Mouse (Mus musculus): ENCODE measurements at regions not wholly inside any gene's neighbourhood (a gene's known extent, or its start where the extent isn't known, plus 50 kb on each side); places are given as distances from the start of the nearest gene placed in this dataset.

DNA sequence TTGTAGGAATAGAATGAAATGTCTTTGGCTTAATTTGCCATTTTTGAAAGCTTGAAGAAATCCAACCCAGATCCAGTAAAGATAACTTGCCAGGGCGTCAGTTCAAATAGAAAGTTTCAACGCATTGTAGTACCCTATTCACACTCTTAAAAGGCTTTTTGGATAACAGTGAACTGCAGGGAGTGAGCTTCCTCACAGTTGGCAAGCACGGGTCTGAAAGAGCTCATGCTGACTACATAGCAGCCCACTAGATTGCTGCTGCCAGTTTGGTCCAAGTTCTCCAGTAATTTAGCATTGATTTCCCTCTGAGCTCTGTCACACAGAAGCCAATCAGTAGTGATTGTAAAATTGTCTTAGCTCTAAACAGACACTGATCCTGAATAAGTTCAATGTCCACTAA, 237.3 kb upstream of the Cdh9 start:
- H3K4me3 ChIP-seq (ENCODE audit: insufficient read depth in 1 of 2, low read depth in 2 of 2, low read length in 2 of 2), result no peak overlapping the region
- DNase-seq (ENCODE audit: low read depth in 3 of 3, low spot score in 3 of 3) (no peak), ATAC-seq (ENCODE audit: insufficient read depth) (no peak)
- no peak overlapping the region for H3K9ac ChIP-seq (replicated peaks)
- TF ChIP-seq EP300 (IDR thresholded peaks at IDR 0.05; ENCODE audit: low read depth), result no peak
- no peak for TF ChIP-seq CTCF (IDR thresholded peaks at IDR 0.05; ENCODE audit: low read depth)
- 21% methylated on average over 3 of the region's 3 CpGs for WGBS (ENCODE audit: insufficient replicate concordance)
- H3K4me1 ChIP-seq (replicated peaks; ENCODE audit: control insufficient read depth in 2 of 2, insufficient read depth in 2 of 2, low read length in 1 of 2), result no peaks in the 10 kb centered on the region
- no peaks in the 10 kb centered on the region for H3K9me3 ChIP-seq (ENCODE audit: control insufficient read depth, low read length)
- H3K27ac ChIP-seq, result no peak overlapping the region
- no peak overlapping the region for H3K4me2 ChIP-seq (ENCODE audit: low read depth)
- no peaks in the 10 kb centered on the region for H3K36me3 ChIP-seq (replicated peaks; ENCODE audit: control insufficient read depth, insufficient read depth, low read depth)
- no peaks in the 10 kb centered on the region for H3K27me3 ChIP-seq (ENCODE audit: control insufficient read depth, insufficient read depth, low read length)

DNA sequence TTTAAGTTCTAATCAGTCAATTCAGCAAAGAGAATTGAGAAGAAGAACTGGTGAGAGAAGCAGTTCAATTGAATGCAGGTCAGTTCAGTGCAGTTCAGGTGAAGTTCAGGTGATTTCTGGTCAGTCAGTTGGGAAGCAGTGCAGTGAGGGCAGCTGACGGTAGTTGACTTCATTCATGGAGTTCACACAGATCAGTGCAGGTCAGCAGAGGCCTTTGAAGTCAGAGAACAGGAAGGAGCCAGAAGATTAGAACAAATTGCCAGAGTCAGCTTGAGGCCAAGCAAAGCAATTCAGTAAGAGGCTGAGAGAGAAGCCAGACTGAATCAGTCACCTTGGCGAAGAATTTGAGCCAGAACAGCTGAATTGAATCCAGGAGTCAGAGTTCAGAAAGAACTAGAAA, 235.7 kb upstream of the Cdh9 start:
- no peak for ATAC-seq (ENCODE audit: insufficient read depth)
- Histone ChIP-seq H3K4me3 (ENCODE audit: insufficient read depth in 1 of 2, low read depth in 2 of 2, low read length in 2 of 2) (no peak overlapping the region), H3K27ac (no peak overlapping the region), H3K27me3 (ENCODE audit: control insufficient read depth, insufficient read depth, low read length) (no peaks in the 10 kb centered on the region), H3K4me1 (replicated peaks; ENCODE audit: control insufficient read depth in 2 of 2, insufficient read depth in 2 of 2, low read length in 1 of 2) (no peaks in the 10 kb centered on the region), H3K9ac (replicated peaks) (no peak overlapping the region), H3K36me3 (replicated peaks; ENCODE audit: control insufficient read depth, insufficient read depth, low read depth) (no peaks in the 10 kb centered on the region), H3K9me3 (ENCODE audit: control insufficient read depth, low read length) (no peaks in the 10 kb centered on the region), H3K4me2 (ENCODE audit: low read depth) (no peak overlapping the region)
- WGBS (ENCODE audit: insufficient replicate concordance), result 41% methylated on average over 2 of the region's 2 CpGs
- no peak for DNase-seq (ENCODE audit: low read depth in 3 of 3, low spot score in 3 of 3)
- TF ChIP-seq EP300 (IDR thresholded peaks at IDR 0.05; ENCODE audit: low read depth) (no peak), CTCF (IDR thresholded peaks at IDR 0.05; ENCODE audit: low read depth) (no peak)

DNA sequence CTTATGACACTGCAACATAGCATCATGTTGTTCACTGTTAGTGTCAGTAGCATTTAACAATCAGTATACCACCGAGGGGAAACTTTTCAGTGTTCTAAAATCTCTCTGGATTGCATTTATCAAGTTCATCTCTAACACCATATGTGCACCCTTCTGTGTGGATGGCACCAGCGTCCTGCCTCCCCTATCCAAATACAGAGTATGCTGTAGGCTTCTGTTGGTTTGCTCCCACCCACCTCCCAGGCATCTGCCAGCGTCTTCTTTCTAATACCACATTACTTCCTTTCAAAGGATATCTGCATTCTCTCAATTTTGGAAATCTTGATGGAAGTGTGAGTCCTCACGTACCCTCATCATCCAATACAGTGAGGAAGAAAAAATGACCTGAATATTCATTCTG, 208.0 kb upstream of the Cdh9 start:
- H3K9ac ChIP-seq (replicated peaks), result no peak overlapping the region
- 47% methylated on average over 4 of the region's 4 CpGs for WGBS (ENCODE audit: insufficient replicate concordance)
- TF ChIP-seq EP300 (IDR thresholded peaks at IDR 0.05; ENCODE audit: low read depth), result no peak
- TF ChIP-seq CTCF (IDR thresholded peaks at IDR 0.05; ENCODE audit: low read depth), result no peak

DNA sequence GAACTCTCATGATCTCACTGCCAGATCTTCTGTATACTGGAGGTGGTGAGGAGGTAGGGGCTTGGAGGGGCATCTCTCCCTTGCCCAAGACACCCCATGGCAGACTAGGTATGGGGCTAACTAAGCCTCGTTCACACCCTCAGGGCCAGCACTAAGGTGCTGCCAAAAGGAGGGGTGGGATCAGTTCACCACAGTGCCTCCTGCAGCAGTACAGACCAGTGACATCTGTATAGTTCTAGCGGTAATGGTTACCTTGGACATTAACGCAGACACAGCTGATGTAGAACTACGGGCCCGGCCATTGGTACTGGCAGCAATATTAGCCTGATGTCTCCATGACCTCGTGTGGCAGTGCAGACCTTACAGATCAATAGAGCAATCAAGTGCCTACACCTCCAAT, 196.0 kb upstream of the Cdh9 start:
- Histone ChIP-seq H3K4me3 (ENCODE audit: insufficient read depth in 1 of 2, low read depth in 2 of 2, low read length in 2 of 2) (no peak overlapping the region), H3K36me3 (replicated peaks; ENCODE audit: control insufficient read depth, insufficient read depth, low read depth) (no peaks in the 10 kb centered on the region), H3K27me3 (ENCODE audit: control insufficient read depth, insufficient read depth, low read length) (no peaks in the 10 kb centered on the region), H3K4me1 (replicated peaks; ENCODE audit: control insufficient read depth in 2 of 2, insufficient read depth in 2 of 2, low read length in 1 of 2) (no peaks in the 10 kb centered on the region), H3K9me3 (ENCODE audit: control insufficient read depth, low read length) (no peaks in the 10 kb centered on the region), H3K27ac (no peak overlapping the region), H3K4me2 (ENCODE audit: low read depth) (no peak overlapping the region), H3K9ac (replicated peaks) (no peak overlapping the region)
- DNase-seq (ENCODE audit: low read depth in 3 of 3, low spot score in 3 of 3) (no peak), ATAC-seq (ENCODE audit: insufficient read depth) (no peak)
- WGBS (ENCODE audit: insufficient replicate concordance), result 73% methylated on average over 6 of the region's 6 CpGs
- TF ChIP-seq EP300 (IDR thresholded peaks at IDR 0.05; ENCODE audit: low read depth) (no peak), CTCF (IDR thresholded peaks at IDR 0.05; ENCODE audit: low read depth) (no peak)

More for the DNA sequence above, 208.0 kb upstream of the Cdh9 start:
- no peaks in the 10 kb centered on the region for H3K36me3 ChIP-seq (replicated peaks; ENCODE audit: control insufficient read depth, insufficient read depth, low read depth)
- H3K27me3 ChIP-seq (ENCODE audit: control insufficient read depth, insufficient read depth, low read length), result no peaks in the 10 kb centered on the region
- DNase-seq (ENCODE audit: low read depth in 3 of 3, low spot score in 3 of 3), result no peak
- no peak overlapping the region for H3K4me2 ChIP-seq (ENCODE audit: low read depth)
- H3K9me3 ChIP-seq (ENCODE audit: control insufficient read depth, low read length), result no peaks in the 10 kb centered on the region
- no peak overlapping the region for H3K27ac ChIP-seq
- no peaks in the 10 kb centered on the region for H3K4me1 ChIP-seq (replicated peaks; ENCODE audit: control insufficient read depth in 2 of 2, insufficient read depth in 2 of 2, low read length in 1 of 2)
- no peak for ATAC-seq (ENCODE audit: insufficient read depth)
- no peak overlapping the region for H3K4me3 ChIP-seq (ENCODE audit: insufficient read depth in 1 of 2, low read depth in 2 of 2, low read length in 2 of 2)

DNA sequence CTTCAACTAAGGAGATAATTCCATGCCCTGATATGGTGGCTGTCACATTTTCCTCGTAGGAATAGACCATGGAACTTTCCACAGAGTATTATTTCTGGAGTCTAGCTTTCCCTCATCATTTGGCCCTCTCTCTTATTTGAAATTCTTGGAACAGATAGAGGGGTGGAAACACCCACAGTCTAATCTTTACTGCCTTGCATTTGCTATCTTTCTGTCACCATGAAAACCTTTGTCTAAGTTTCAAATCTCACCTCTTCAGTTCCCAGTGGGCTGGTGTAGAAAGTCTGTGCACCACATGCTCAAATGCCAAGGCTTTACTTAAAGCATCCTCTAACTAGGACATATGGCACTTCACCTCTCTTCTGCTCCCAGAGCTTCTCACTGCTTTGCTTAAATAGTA, 187.3 kb upstream of the Cdh9 start:
- no peak for ATAC-seq (ENCODE audit: insufficient read depth)
- no peak overlapping the region for H3K27ac ChIP-seq
- no peaks in the 10 kb centered on the region for H3K4me1 ChIP-seq (replicated peaks; ENCODE audit: control insufficient read depth in 2 of 2, insufficient read depth in 2 of 2, low read length in 1 of 2)
- H3K4me3 ChIP-seq (ENCODE audit: insufficient read depth in 1 of 2, low read depth in 2 of 2, low read length in 2 of 2), result no peak overlapping the region
- H3K9me3 ChIP-seq (ENCODE audit: control insufficient read depth, low read length), result no peaks in the 10 kb centered on the region
- TF ChIP-seq EP300 (IDR thresholded peaks at IDR 0.05; ENCODE audit: low read depth), result no peak
- TF ChIP-seq CTCF (IDR thresholded peaks at IDR 0.05; ENCODE audit: low read depth), result no peak
- no peak overlapping the region for H3K9ac ChIP-seq (replicated peaks)
- H3K27me3 ChIP-seq (ENCODE audit: control insufficient read depth, insufficient read depth, low read length), result no peaks in the 10 kb centered on the region
- no peak for DNase-seq (ENCODE audit: low read depth in 3 of 3, low spot score in 3 of 3)
- no peaks in the 10 kb centered on the region for H3K36me3 ChIP-seq (replicated peaks; ENCODE audit: control insufficient read depth, insufficient read depth, low read depth)
- WGBS (ENCODE audit: insufficient replicate concordance), result 32% methylated on average over 1 of the region's 1 CpGs
- H3K4me2 ChIP-seq (ENCODE audit: low read depth), result no peak overlapping the region

Data from liver, embryonic 14.5 days (tissue).